24 mouse cellular contexts compared by ENCODE assay signal in genomic region chr10:119197621-119198150, GRCm38 (mm10). TPM values are rescaled to one million over a fixed set of nuclear protein-coding genes. Genes with fewer than 3 reads are reported as not detected.
DNase-seq lines count a peak whose midpoint lies in the region; ATAC-seq lines count a peak whose summit lies in the region.
"Had no signal": no experiment of that assay in that cellular context is flagged by ENCODE, and none has a peak within 500 bp of the region (broad histone marks: within the 10 kb centered on the region; RNA-seq: fewer than 3 reads in every experiment).

No protein-coding gene starts in this region.

- H3K36me3 ChIP-seq in embryonic facial prominence, embryonic 12.5 days = peaks cover 41% of the 10 kb centered on the region
- peaks cover 67% of the 10 kb centered on the region for H3K36me3 ChIP-seq in embryonic facial prominence, embryonic 10.5 days (replicated peaks)
- H3K36me3 ChIP-seq in heart, embryonic 10.5 days = peaks cover 44% of the 10 kb centered on the region
- H3K36me3 ChIP-seq in midbrain, embryonic 11.5 days (ENCODE audit: control insufficient read depth, insufficient read depth, low read length) = peaks cover 3% of the 10 kb centered on the region; the same call in 1 of the 2 replicates
- H3K36me3 ChIP-seq in midbrain, embryonic 16.5 days (ENCODE audit: control insufficient read depth, insufficient read depth, low read length) = peaks cover 17% of the 10 kb centered on the region

- DNase-seq in embryonic facial prominence, embryonic 10.5 days (ENCODE audit: low spot score) = no peak
- DNase-seq in heart, adult 11 months = peak; percentile 79
- no peak for DNase-seq in heart, embryonic 10.5 days (ENCODE audit: low spot score)
- peak; percentile 56 for DNase-seq in midbrain, embryonic 11.5 days (ENCODE audit: low spot score, missing footprints)
- no peak for DNase-seq in gastrocnemius, adult 8-10 months (ENCODE audit: low spot score in 2 of 2)
- DNase-seq: adrenal gland, postnatal 10 days; adrenal gland, postnatal 36 days; cerebellum, adult 18-20 months; cerebellum, adult 9-10 months; cerebellum, postnatal 14 days; gastrocnemius, postnatal 14 days; heart, adult 18-20 months; heart, postnatal 14 days; heart, postnatal 4 days had no signal

- ATAC-seq in embryonic facial prominence, embryonic 12.5 days (ENCODE audit: insufficient number of reproducible peaks, insufficient read depth, low FRiP score, low TSS enrichment) = peak; percentile 67; the same call in 1 of the 2 replicates
- ATAC-seq in midbrain, embryonic 11.5 days (ENCODE audit: low FRiP score) = no peak; the same call in 1 of the 2 replicates
- ATAC-seq in midbrain, embryonic 16.5 days = no peak
- ATAC-seq: hindbrain, postnatal 0 days; inflammation-experienced regulatory T-cells, adult 6 months; Patski had no signal

- H3K4me3 ChIP-seq in embryonic facial prominence, embryonic 12.5 days = no peak overlapping the region
- no peak overlapping the region for H3K4me3 ChIP-seq in embryonic facial prominence, embryonic 10.5 days
- H3K4me3 ChIP-seq in heart, embryonic 10.5 days = no peak overlapping the region
- H3K4me3 ChIP-seq in midbrain, embryonic 11.5 days (ENCODE audit: low read depth, low read length) = no peak overlapping the region
- H3K4me3 ChIP-seq in midbrain, embryonic 16.5 days (ENCODE audit: low read depth, low read length) = no peak overlapping the region
- H3K4me3 ChIP-seq: embryonic facial prominence, embryonic 13.5 days; erythroblast, embryonic 14.5 days; heart, embryonic 13.5 days had no signal

- no peak overlapping the region for H3K4me2 ChIP-seq in embryonic facial prominence, embryonic 12.5 days (replicated peaks)
- no peak overlapping the region for H3K4me2 ChIP-seq in midbrain, embryonic 11.5 days
- no peak overlapping the region for H3K4me2 ChIP-seq in midbrain, embryonic 16.5 days (ENCODE audit: low read length)
- H3K4me2 ChIP-seq: embryonic facial prominence, embryonic 13.5 days; heart, embryonic 13.5 days; hindbrain, embryonic 14.5 days had no signal

- no peak overlapping the region for H3K9ac ChIP-seq in embryonic facial prominence, embryonic 12.5 days
- H3K9ac ChIP-seq in midbrain, embryonic 11.5 days (ENCODE audit: low read length) = no peak overlapping the region
- H3K9ac ChIP-seq in midbrain, embryonic 16.5 days (ENCODE audit: low read depth, low read length) = no peak overlapping the region
- H3K9ac ChIP-seq: embryonic facial prominence, embryonic 13.5 days; heart, embryonic 13.5 days; hindbrain, embryonic 14.5 days had no signal

- no peaks in the 10 kb centered on the region for H3K4me1 ChIP-seq in embryonic facial prominence, embryonic 12.5 days
- no peaks in the 10 kb centered on the region; the same call in 1 of the 2 replicates for H3K4me1 ChIP-seq in embryonic facial prominence, embryonic 10.5 days
- peaks cover 7% of the 10 kb centered on the region for H3K4me1 ChIP-seq in heart, embryonic 10.5 days
- no peaks in the 10 kb centered on the region for H3K4me1 ChIP-seq in midbrain, embryonic 11.5 days (ENCODE audit: control insufficient read depth, insufficient read depth, low read length)
- H3K4me1 ChIP-seq in midbrain, embryonic 16.5 days (ENCODE audit: control insufficient read depth, insufficient read depth, low read length) = no peaks in the 10 kb centered on the region
- H3K4me1 ChIP-seq: embryonic facial prominence, embryonic 13.5 days had no signal

- H3K9me3 ChIP-seq in embryonic facial prominence, embryonic 12.5 days = no peaks in the 10 kb centered on the region
- no peaks in the 10 kb centered on the region for H3K9me3 ChIP-seq in embryonic facial prominence, embryonic 10.5 days
- no peaks in the 10 kb centered on the region for H3K9me3 ChIP-seq in heart, embryonic 10.5 days
- H3K9me3 ChIP-seq in midbrain, embryonic 11.5 days (ENCODE audit: control insufficient read depth, low read length) = no peaks in the 10 kb centered on the region
- H3K9me3 ChIP-seq in midbrain, embryonic 16.5 days (replicated peaks; ENCODE audit: control insufficient read depth, low read length, poor library complexity, severe bottlenecking) = no peaks in the 10 kb centered on the region
- H3K9me3 ChIP-seq: embryonic facial prominence, embryonic 13.5 days; G1E; heart, embryonic 13.5 days had no signal

- no peaks in the 10 kb centered on the region for H3K27me3 ChIP-seq in embryonic facial prominence, embryonic 12.5 days
- no peaks in the 10 kb centered on the region for H3K27me3 ChIP-seq in embryonic facial prominence, embryonic 10.5 days (replicated peaks; ENCODE audit: low read depth, poor library complexity, severe bottlenecking)
- H3K27me3 ChIP-seq in heart, embryonic 10.5 days (ENCODE audit: insufficient read depth, poor library complexity, severe bottlenecking) = no peaks in the 10 kb centered on the region
- no peaks in the 10 kb centered on the region for H3K27me3 ChIP-seq in midbrain, embryonic 11.5 days (ENCODE audit: control insufficient read depth, insufficient read depth, low read length)
- H3K27me3 ChIP-seq in midbrain, embryonic 16.5 days (ENCODE audit: control insufficient read depth, insufficient read depth, low read depth, low read length) = no peaks in the 10 kb centered on the region
- H3K27me3 ChIP-seq: embryonic facial prominence, embryonic 13.5 days; heart, embryonic 13.5 days; Patski had no signal

- WGBS in embryonic facial prominence, embryonic 12.5 days = 93% methylated on average over 13 of the region's 13 CpGs
- 93% methylated on average over 13 of the region's 13 CpGs for WGBS in embryonic facial prominence, embryonic 10.5 days
- 91% methylated on average over 13 of the region's 13 CpGs for WGBS in heart, embryonic 10.5 days
- 93% methylated on average over 13 of the region's 13 CpGs for WGBS in midbrain, embryonic 11.5 days
- WGBS in midbrain, embryonic 16.5 days = 91% methylated on average over 13 of the region's 13 CpGs

- H3K27ac ChIP-seq in embryonic facial prominence, embryonic 12.5 days = no peak overlapping the region
- no peak overlapping the region for H3K27ac ChIP-seq in embryonic facial prominence, embryonic 10.5 days (replicated peaks)
- H3K27ac ChIP-seq in heart, embryonic 10.5 days = no peak overlapping the region
- H3K27ac ChIP-seq in midbrain, embryonic 11.5 days (ENCODE audit: low read depth, low read length) = no peak overlapping the region
- H3K27ac ChIP-seq in midbrain, embryonic 16.5 days (ENCODE audit: low read length) = no peak overlapping the region
- H3K27ac ChIP-seq: embryonic facial prominence, embryonic 13.5 days; heart, embryonic 13.5 days; hindbrain, embryonic 14.5 days; hindbrain, postnatal 0 days had no signal

RNA-seq across cellular contexts. Expression of gene Cand1, which starts 42.2 kb away (rescaled TPM):
- polyA plus RNA-seq in embryonic facial prominence, embryonic 12.5 days (2016; fragmentation: Nextera tagmentation; extraction: Ambion mirVana) = 106 and 115 TPM in 2 replicates
- 98.7 TPM in 2 replicates for polyA plus RNA-seq in embryonic facial prominence, embryonic 10.5 days (2016; fragmentation: Nextera tagmentation; extraction: Ambion mirVana)
- polyA plus RNA-seq in heart, embryonic 10.5 days (2016; fragmentation: Nextera tagmentation; extraction: Ambion mirVana) = 66.9 and 72.8 TPM in 2 replicates
- 115 and 123 TPM in 2 replicates for polyA plus RNA-seq in midbrain, embryonic 11.5 days (2014; fragmentation: Nextera tagmentation; extraction: Ambion mirVana)
- polyA plus RNA-seq in midbrain, embryonic 16.5 days (2015; fragmentation: Nextera tagmentation; extraction: Ambion mirVana) = 42.6 and 47.4 TPM in 2 replicates
- 10 to 100 TPM; 12.9 to 18.1 (median 14.4) TPM for total RNA-seq in gastrocnemius, adult 8-10 months (2022)

Comparison
In these comparisons a context has a peak if more than half of its experiments do, and no peak if none do; other contexts are left out.
1. DNase-seq: peak in heart, adult 11 months (single experiment) and midbrain, embryonic 11.5 days (single experiment); none in embryonic facial prominence, embryonic 10.5 days (single experiment), heart, embryonic 10.5 days (single experiment) and gastrocnemius, adult 8-10 months (0 of 2).